Mouse (Mus musculus): ENCODE measurements around the gene Mgat4c.
A peak's percentile ranks its signal among the peaks of the same experiment; 100 is the strongest.
"Not testable (repeated sequence)": the region's sequence is repeated elsewhere in the genome, so short reads cannot be mapped to it uniquely, and the experiment has no call there.

Gene Mgat4c

GRCm38 (mm10) chr10:102155853-102156252, 474.6 kb downstream of the Mgat4c start:
- DNase-seq = no peak

DNA sequence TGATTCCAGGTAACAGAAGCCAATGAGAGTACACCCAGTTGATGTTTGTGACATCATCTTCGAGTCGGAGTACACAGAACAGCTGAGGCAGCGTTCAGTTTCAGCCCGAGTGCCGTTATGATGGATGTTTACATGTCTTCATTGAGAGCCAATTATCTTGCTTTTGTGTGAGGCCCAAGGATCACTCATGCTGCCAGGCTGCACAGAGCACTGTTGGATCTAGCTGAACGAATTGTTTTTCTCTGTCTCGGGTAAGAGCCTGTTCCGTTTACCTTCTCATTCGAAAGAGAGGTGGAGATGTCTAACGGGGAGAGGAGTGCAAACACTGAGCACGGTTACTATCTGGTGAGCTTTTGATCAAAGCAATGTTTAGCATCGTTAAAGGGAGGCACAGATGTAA, 477.5 kb downstream of the Mgat4c start:
- DNase-seq = peak; percentile 23

DNA sequence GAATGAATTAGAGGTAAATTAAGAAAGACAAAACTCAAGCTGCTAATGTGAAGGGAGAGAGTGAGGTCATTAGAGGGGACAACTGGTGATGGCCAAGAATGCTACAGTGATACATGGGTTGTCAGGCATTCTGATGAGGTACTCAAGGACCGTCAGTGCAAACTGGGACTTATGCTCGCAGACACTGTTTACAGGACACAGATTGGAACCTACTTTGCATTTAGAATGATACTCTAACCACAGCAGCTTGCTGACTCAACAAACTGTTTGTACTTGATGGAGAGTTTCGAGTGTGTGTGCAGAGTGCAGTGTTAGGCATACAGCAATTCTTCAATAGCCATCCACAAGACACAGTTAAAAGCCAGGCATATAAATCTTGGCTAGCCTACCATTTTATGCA, 503.4 kb downstream of the Mgat4c start:
- peak; percentile 7 for DNase-seq

- no peak for DNase-seq
Measured at GRCm38 (mm10) chr10:102191646-102192045, 510.4 kb downstream of the Mgat4c start.

DNA sequence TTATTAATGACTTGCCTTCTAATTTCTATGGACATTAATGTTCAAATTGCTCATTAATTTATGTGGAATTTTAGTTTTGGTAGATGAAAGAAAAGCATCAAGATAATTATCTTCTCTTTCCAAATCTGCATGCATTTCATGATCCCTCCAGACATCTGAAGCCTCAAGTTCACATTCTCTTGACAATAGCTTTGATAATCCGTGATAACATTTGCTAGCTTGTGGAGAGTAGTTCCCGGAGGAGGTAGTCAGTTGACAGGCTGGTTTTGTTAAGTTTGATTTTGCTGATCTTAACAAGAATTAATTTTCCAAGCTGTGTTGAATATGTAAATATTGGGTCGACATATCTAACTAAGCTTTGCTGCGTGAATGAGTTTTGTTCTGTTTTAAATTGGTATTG, 515.6 kb downstream of the Mgat4c start:
- no peak for DNase-seq

DNA sequence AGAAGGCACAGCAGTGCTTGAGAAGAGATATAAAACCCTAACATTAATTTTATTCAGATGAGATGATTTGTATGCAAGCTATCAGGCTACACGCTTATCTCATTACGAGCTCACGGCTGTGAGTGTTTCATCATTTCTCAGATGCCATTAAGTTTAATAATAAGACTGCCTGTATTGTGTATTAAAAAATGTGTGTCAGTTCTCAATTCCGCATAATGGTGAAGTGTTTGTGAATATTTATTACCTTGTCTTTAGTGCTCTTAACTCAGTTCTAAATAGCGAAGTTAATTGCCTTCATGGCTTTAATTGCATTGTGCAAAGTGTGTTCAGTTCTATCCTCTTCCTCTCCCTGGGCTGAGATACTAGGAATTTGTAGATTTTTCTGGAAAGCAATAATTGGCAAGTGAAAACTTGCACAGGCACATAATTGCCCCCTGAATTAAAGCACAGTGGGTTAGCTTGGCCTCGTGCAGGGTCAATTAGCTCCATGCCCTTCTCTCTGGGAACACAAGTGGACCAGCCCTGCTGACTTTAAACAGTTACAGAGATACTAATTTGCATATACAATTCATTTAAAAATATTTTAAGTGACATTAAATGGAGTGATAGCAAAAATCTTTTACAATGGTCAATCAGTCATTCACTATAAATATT, 557.4 kb downstream of the Mgat4c start:
- no peak for DNase-seq

GRCm38 (mm10) chr10:102243897-102244296, 562.6 kb downstream of the Mgat4c start:
- no peak for DNase-seq

DNA sequence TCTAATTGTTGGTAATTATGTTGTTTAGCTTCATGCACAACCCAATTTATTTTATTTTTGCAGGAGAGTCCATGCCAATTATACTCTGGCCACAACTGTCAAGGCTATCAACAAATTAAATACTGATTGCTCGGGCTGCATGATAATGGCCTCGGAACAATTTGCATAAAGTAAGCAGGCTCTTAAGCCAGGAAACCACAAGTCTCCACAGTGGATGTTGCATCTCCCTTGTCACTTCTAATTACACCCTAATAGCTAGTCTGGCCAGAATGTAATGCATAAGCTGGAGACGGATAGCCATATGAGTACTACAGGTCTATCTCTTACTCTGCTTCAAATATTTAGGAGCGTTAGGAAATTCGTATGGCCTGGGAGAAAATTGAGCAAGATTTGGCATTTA, 563.3 kb downstream of the Mgat4c start:
- no peak for DNase-seq

DNA sequence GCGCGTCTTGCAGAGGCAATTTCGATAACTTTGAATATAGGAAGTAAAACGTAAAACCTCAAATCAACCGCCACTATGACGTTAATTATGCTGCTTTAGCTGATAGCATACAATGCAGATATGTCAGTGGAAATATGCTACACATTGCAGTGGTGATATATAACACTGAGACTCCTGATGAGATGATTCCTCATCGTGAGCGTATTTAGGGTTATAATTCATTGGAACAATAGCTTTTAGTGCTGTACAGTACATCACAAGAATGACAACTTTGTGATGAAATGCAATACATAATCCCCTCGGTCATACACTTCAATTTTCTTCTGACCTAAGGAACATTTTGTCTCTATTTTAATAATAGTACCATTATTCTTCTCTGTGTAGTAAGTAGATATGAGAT, 564.0 kb downstream of the Mgat4c start:
- no peak for DNase-seq

DNA sequence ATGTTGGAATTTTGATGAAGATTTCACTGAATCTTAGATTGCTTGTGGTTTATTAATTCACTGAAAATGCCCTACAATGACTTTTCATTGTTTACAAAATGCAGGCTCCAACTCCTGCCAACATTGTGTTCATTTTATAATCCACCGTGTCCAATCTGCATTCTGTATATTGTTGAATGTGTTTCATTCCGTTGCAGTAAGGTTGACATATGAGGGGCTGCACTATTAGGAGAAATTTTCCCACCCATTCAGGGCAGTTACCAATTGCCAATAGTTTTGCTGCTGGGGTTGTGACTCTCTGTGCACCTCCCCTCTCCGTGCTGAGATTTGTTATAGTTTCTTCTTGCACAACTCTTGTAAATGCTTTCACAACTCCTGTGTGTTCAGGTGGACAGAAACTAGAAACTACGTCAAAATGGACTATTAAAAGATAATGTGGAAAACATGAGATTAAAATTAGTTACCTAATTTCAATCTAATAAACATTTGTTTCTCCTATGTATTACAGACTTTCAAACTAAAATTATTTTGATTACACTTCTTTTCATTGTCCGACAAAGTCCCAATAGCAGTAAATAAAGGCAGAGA, 627.7 kb downstream of the Mgat4c start:
- DNase-seq = no peak

GRCm38 (mm10) chr10:102365685-102366381, 684.5 kb downstream of the Mgat4c start:
- DNase-seq = no peak

- no peak for DNase-seq
Measured at GRCm38 (mm10) chr10:102370576-102370975, 689.3 kb downstream of the Mgat4c start.

DNA sequence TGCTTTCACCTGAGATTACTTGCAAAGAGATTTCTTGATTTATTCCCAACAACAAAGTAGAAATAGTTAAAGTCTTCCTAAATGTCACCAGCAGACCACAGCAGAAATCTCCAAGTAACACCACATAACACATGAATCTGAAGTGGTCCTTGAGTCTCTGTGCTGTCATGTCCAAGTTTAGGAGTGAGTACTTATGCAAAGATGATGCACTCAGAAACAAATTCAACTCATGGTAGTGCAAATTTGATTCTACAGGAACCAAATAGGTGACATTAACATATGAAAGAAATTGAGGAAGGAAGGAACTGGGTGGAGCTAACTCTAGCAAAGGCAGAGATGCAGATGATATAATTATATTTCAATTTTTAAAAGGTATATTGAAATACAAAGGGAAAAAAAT, 690.8 kb downstream of the Mgat4c start:
- no peak for DNase-seq

- no peak for DNase-seq
Measured at GRCm38 (mm10) chr10:102374061-102374460, 692.8 kb downstream of the Mgat4c start.

GRCm38 (mm10) chr10:102377377-102377776, 696.1 kb downstream of the Mgat4c start:
- no peak for DNase-seq

GRCm38 (mm10) chr10:102389223-102389622, 707.9 kb downstream of the Mgat4c start:
- no peak for DNase-seq

GRCm38 (mm10) chr10:102417654-102418272, 736.5 kb downstream of the Mgat4c start:
- no peak for DNase-seq

DNA sequence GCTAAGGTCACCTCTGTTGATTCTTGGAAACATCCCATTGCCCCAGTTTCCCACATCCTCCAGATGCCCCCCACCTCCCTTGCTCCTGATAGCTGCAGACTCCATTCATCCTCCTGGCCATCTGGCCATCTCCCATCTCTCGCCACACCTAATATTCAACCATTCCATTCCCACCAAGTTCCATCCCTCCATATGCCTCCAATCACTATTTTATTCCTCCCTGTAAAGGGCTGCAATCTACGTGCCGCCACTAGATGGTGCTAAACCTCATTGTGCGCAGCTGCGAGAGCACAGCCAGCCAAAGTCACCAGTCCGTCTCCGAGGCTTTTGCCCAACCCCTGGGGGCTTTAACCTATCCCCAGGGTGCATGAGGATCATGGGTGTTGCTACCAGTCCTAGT, 753.8 kb downstream of the Mgat4c start:
- peak; percentile 5 for DNase-seq

- DNase-seq = not testable (repeated sequence)
Measured at GRCm38 (mm10) chr10:102435467-102435866, 754.2 kb downstream of the Mgat4c start.

Measured in right cerebral cortex, postnatal 25 days (tissue).